In genomic region chr11:62537590-62537989, GRCm38 (mm10) we compare ENCODE assay signal across 8 mouse cellular contexts. TPM values are rescaled to one million over a fixed set of nuclear protein-coding genes. Genes with fewer than 3 reads are reported as not detected.
DNase-seq lines count a peak whose midpoint lies in the region; ATAC-seq lines count a peak whose summit lies in the region.
"Had no signal": no experiment of that assay in that cellular context is flagged by ENCODE, and none has a peak within 500 bp of the region (broad histone marks: within the 10 kb centered on the region; RNA-seq: fewer than 3 reads in every experiment).

No protein-coding gene starts in this region.

- no peaks in the 10 kb centered on the region for H3K4me1 ChIP-seq in neural tube, embryonic 11.5 days (ENCODE audit: control insufficient read depth, insufficient read depth, low read length)
- no peaks in the 10 kb centered on the region for H3K4me1 ChIP-seq in embryonic facial prominence, embryonic 14.5 days (ENCODE audit: control insufficient read depth, insufficient read depth, low read length)
- H3K4me1 ChIP-seq in limb, embryonic 13.5 days = peaks cover 16% of the 10 kb centered on the region; the same call in 1 of the 2 replicates

- DNase-seq in neural tube, embryonic 11.5 days (ENCODE audit: low spot score) = no peak
- DNase-seq in neural tube, embryonic 10.5 days (ENCODE audit: extremely low spot score, low spot score) = no peak
- DNase-seq in embryonic facial prominence, embryonic 14.5 days (ENCODE audit: low spot score) = peak; percentile 14
- DNase-seq in testis, postnatal 14 days (ENCODE audit: low spot score) = peak; percentile 29
- DNase-seq in kidney, postnatal 10 days = no peak
- no peak for DNase-seq in ovary, postnatal 36 days (ENCODE audit: low spot score)
- DNase-seq: lung, adult 2 months had no signal

- peak overlapping the region; percentile 70 for H3K4me2 ChIP-seq in neural tube, embryonic 11.5 days (ENCODE audit: low read depth)
- H3K4me2 ChIP-seq in embryonic facial prominence, embryonic 14.5 days (ENCODE audit: low read depth, low read length) = peak overlapping the region; percentile 91
- peak overlapping the region; percentile 91 for H3K4me2 ChIP-seq in limb, embryonic 13.5 days (replicated peaks)

- H3K27me3 ChIP-seq in neural tube, embryonic 11.5 days (ENCODE audit: control insufficient read depth, insufficient read depth, low read length) = 0 out of 2 replicates have a peak, but pooled peaks cover 2% of the 10 kb centered on the region
- H3K27me3 ChIP-seq in embryonic facial prominence, embryonic 14.5 days (replicated peaks; ENCODE audit: control insufficient read depth, insufficient read depth, low read length) = peaks cover 10% of the 10 kb centered on the region; the same call in 1 of the 2 replicates
- H3K27me3 ChIP-seq in limb, embryonic 13.5 days = peaks cover 13% of the 10 kb centered on the region

- WGBS in neural tube, embryonic 11.5 days = 27% methylated on average over 7 of the region's 7 CpGs
- WGBS in embryonic facial prominence, embryonic 14.5 days = 31% methylated on average over 7 of the region's 7 CpGs
- WGBS in limb, embryonic 13.5 days = 30% methylated on average over 7 of the region's 7 CpGs

- no peaks in the 10 kb centered on the region for H3K36me3 ChIP-seq in neural tube, embryonic 11.5 days (ENCODE audit: control insufficient read depth, insufficient read depth, low read length)
- 0 out of 2 replicates have a peak, but pooled peaks cover 5% of the 10 kb centered on the region for H3K36me3 ChIP-seq in embryonic facial prominence, embryonic 14.5 days (ENCODE audit: control insufficient read depth, insufficient read depth, low read length)
- no peaks in the 10 kb centered on the region for H3K36me3 ChIP-seq in limb, embryonic 13.5 days

- no peak for ATAC-seq in neural tube, embryonic 11.5 days (ENCODE audit: insufficient read depth, low FRiP score, low TSS enrichment)
- ATAC-seq in embryonic facial prominence, embryonic 14.5 days (ENCODE audit: low read depth) = no peak
- ATAC-seq in limb, embryonic 13.5 days (ENCODE audit: low FRiP score, low read depth) = no peak

- no peak overlapping the region for H3K27ac ChIP-seq in neural tube, embryonic 11.5 days (ENCODE audit: low read depth, low read length)
- no peak overlapping the region for H3K27ac ChIP-seq in embryonic facial prominence, embryonic 14.5 days (replicated peaks; ENCODE audit: low read depth, low read length)
- no peak overlapping the region for H3K27ac ChIP-seq in limb, embryonic 13.5 days

- H3K4me3 ChIP-seq in neural tube, embryonic 11.5 days (ENCODE audit: low read depth, low read length) = peak overlapping the region; percentile 68; the same call in 1 of the 2 replicates
- H3K4me3 ChIP-seq in embryonic facial prominence, embryonic 14.5 days (ENCODE audit: low read depth, low read length) = peak overlapping the region; percentile 82
- H3K4me3 ChIP-seq in limb, embryonic 13.5 days = peak overlapping the region; percentile 75; the same call in 1 of the 2 replicates

- no peaks in the 10 kb centered on the region for H3K9me3 ChIP-seq in neural tube, embryonic 11.5 days (ENCODE audit: control insufficient read depth, low read length)
- H3K9me3 ChIP-seq in embryonic facial prominence, embryonic 14.5 days (ENCODE audit: control insufficient read depth, low read length) = no peaks in the 10 kb centered on the region
- H3K9me3 ChIP-seq in limb, embryonic 13.5 days = no peaks in the 10 kb centered on the region

- H3K9ac ChIP-seq in neural tube, embryonic 11.5 days (ENCODE audit: low read length) = 0 out of 2 replicates have a peak overlapping the region, but pooled peaks have one; percentile 2
- 0 out of 2 replicates have a peak overlapping the region, but pooled peaks have one; percentile 20 for H3K9ac ChIP-seq in embryonic facial prominence, embryonic 14.5 days (ENCODE audit: low read depth, low read length)
- H3K9ac ChIP-seq in limb, embryonic 13.5 days = no peak overlapping the region

RNA-seq across cellular contexts. Expression of gene Cenpv, which starts 1.5 kb away (rescaled TPM):
- polyA plus RNA-seq in neural tube, embryonic 11.5 days (2014; fragmentation: Nextera tagmentation; extraction: Ambion mirVana) = 59.6 and 66.7 TPM in 2 replicates
- polyA plus RNA-seq in embryonic facial prominence, embryonic 14.5 days (2014; fragmentation: Nextera tagmentation; extraction: Ambion mirVana) = 26.0 and 27.5 TPM in 2 replicates
- 23.6 and 26.8 TPM in 2 replicates for polyA plus RNA-seq in limb, embryonic 13.5 days (2015; fragmentation: Nextera tagmentation; extraction: Ambion mirVana)

RNA-seq across cellular contexts. Expression of gene Ubb, which starts 13.4 kb away (rescaled TPM):
- 3,903 and 3,916 TPM in 2 replicates for polyA plus RNA-seq in neural tube, embryonic 11.5 days (2014; fragmentation: Nextera tagmentation; extraction: Ambion mirVana)
- 3,072 and 3,339 TPM in 2 replicates for polyA plus RNA-seq in embryonic facial prominence, embryonic 14.5 days (2014; fragmentation: Nextera tagmentation; extraction: Ambion mirVana)
- 3,843 and 3,876 TPM in 2 replicates for polyA plus RNA-seq in limb, embryonic 13.5 days (2015; fragmentation: Nextera tagmentation; extraction: Ambion mirVana)

RNA-seq across cellular contexts. Expression of gene Trpv2, which starts 36.7 kb away (rescaled TPM):
- 10.0 and 11.7 TPM in 2 replicates for polyA plus RNA-seq in neural tube, embryonic 11.5 days (2014; fragmentation: Nextera tagmentation; extraction: Ambion mirVana)
- polyA plus RNA-seq in embryonic facial prominence, embryonic 14.5 days (2014; fragmentation: Nextera tagmentation; extraction: Ambion mirVana) = 5.3 and 6.4 TPM in 2 replicates
- polyA plus RNA-seq in limb, embryonic 13.5 days (2015; fragmentation: Nextera tagmentation; extraction: Ambion mirVana) = 1.4 and 2.4 TPM in 2 replicates

Comparison
In these comparisons a context has a peak if more than half of its experiments do, and no peak if none do; other contexts are left out.
1. DNase-seq: peak in embryonic facial prominence, embryonic 14.5 days (single experiment) and testis, postnatal 14 days (single experiment); none in neural tube, embryonic 11.5 days (single experiment), neural tube, embryonic 10.5 days (single experiment), kidney, postnatal 10 days (single experiment) and ovary, postnatal 36 days (single experiment).
2. Peak in every context shown above with its lines, with median percentiles within 50 percentile points of each other: H3K4me2 ChIP-seq and H3K4me3 ChIP-seq.